Mouse (Mus musculus): ENCODE data around the gene Anapc7.

Anapc7 gene

DNA sequence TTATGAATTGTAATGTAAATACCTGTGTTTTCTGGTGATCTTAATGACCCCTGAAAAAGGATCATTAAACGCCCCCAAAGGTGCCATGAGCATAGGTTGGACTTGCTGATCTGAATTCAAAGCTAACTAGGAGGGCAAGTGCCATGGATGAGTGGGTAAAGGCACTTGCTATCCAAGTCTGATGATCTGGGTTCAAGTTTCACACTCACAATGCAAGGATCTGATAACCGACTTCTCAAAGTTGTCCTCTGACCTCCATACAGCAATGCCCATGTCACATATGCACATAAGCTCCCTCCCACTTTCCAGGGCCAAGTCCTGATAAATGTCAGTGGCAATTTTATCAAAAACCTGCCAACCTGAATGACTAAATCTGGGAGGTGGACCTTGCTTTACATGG, 71.5 kb downstream of the Anapc7 start:
- DNase-seq (ENCODE audit: low read depth, low spot score), result no peak

DNA sequence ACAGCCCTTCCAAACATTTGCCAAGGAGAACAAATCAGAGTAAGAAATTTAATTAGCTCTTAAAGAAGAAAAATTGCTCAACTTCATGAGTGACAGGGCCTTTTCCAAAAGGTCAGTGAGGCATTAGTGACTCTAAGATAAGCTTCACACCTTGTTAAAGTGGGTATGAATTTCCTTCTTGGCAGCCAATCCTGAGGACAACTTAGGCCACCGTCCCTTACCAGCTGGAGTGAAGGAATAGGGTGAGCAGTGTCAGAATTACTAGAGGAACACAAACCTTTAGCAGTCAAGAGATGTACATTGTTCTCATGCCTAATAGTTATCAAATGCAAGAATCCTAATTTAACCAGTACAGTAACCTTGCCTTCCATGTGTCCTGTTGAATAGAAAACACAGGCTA, 73.0 kb downstream of the Anapc7 start:
- no peak for DNase-seq (ENCODE audit: low read depth, low spot score)

All from ES-CJ7 (cell line).